Mouse (Mus musculus): ENCODE measurements at regions not wholly inside any gene's neighbourhood (a gene's known extent, or its start where the extent isn't known, plus 50 kb on each side); places are given as distances from the start of the nearest gene placed in this dataset.
A peak's percentile ranks its signal among the peaks of the same experiment; 100 is the strongest.

DNA sequence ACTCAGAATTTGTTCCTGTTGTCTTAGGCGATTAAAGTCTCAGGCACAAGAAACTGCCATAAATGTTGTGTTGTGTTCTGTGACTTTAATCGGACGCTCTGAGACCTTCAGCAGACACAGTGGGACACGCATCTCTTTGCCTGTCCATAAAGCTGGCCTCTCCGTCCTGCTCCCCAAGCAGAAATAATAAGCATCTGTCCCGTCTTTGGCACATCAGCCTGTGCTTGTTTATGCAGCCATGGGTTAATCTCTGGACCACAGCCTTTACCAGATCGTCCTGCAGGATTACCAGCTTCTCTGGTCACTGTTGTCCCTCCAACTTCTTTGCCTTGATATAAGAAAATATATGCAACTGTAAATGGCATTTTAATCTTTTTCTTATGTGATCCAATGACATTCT is 87.7 kb upstream of the Ret start:
- no peak for DNase-seq (ENCODE audit: low read depth, low spot score)

DNA sequence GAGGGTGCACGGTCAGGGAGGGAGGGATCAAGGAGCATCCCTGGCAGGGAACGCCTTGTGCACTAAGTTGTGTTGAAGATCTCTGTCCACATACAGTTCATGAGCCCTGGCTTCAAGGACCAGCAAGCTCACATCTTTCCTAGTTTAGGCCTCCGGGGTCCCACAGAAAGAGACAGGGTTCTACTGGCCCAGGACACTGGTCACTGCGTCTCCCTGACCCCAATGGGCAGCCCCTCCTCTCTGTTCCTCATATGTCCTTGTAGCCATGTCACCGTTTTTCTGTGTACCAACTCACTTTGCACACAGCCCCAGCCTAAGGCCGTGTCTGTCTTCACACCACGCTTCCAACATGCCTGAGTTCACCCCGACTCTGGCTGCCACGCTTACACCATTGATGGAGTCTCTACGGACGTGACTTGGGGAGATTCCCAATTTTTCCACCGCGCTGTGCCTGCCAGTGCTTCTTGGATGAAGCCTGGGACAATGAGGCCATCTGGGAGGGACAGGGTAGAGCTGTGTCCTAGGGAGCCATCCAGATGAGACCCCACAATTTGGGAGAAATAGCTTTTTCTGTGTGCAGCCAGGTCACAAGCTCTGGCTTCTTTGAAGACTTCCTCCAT is 86.5 kb upstream of the Ret start:
- no peak for DNase-seq (ENCODE audit: low read depth, low spot score)

DNA sequence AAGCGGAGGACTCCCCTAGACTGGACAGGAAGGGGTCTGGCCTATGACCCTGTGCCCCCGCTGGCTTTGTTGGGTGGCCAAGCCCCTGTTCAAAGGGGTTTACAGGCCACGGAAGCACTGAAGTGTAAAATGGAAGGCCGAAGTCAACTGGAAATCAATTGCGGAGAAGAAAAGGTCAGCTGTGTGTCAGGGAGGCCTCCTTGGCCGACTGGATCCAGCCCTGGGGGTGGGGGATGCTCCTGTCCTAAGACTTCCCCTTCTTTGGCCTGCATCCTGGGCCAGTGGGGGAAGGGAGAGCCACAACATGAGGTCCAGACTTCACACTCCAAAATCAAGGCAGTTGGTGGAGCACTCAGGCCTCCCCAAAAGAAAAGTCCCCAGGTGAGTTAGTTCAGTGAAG is 66.4 kb upstream of the Ret start:
- no peak for DNase-seq (ENCODE audit: low read depth, low spot score)

DNA sequence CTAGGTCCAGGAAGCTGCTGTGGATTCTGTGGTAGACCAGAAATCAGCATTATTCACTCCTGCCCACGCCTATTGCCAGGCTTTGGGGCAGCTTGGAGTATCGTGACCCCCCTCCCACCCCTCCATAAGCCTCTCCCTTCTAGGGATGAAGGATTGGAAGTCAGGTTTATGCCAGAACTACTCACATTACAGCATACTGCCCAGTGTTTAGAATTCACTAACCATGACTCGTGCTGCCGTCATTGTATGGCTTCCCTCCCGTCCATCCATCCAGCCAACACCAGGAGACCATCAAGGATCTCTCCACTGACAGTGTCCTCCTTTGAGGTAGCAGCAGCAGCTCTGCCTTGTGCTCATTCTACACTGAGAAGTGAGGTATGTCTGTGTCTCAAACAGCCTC is 62.4 kb upstream of the Ret start:
- peak; percentile 63 for DNase-seq (ENCODE audit: low read depth, low spot score)

DNA sequence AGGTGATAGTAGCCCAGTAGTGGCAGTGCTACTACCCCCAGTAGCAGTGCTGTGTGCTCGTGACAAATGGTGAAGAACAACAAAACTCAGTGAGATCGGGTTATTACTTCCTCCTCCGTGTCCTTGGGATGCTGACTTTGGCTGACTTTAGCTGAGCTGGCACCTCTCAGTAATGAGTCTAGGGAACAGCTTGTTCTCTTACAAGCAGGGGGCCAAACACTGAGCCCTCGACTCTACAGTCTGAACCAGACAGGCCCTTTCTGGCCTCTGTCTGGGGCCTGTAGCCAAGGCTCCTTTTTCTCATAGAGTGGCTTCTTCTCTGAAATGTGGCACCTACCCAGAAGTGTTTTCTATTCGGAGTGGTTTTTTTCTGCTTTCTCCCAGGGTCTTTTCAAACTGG is 57.4 kb upstream of the Ret start:
- no peak for DNase-seq (ENCODE audit: low read depth, low spot score)

DNA sequence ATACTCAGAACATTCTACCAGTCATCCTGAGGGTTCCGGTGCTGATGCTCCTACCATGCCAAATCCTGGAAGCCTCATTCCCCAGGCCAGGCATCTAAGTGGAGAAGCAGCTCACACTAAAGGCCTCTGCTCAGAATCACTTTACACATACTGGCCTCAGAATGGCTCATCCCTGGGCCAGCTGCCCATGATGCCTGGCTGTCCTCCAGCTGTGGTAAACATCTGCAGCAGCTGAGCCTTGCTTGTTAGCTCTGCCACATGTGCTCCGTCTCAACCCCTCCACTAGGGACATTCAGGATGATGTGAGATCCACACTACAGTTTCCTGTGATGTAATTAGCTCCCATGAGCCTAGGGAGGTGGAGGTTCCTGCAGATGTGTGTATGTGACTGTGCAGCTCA is 55.2 kb upstream of the Ret start:
- DNase-seq (ENCODE audit: low read depth, low spot score) = peak; percentile 94

DNA sequence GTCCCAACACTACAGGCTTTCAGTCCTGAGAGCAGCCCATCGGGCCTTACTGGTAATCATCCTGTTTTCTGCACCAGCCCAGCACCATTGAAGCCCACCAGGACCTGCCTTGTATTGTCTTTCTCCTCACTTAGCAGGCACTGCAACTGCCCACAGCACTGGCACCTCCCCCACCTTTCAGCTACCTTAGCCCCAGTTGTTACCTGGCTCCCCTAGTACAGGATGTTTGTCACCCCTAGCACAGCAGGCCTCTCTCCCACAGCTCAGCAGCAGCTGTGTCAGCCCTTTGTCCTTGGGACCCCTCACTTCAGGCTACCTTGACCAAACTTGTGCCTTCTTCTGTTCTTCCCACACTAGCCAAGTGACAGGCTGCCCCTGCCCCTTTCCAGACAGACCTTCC is 53.6 kb upstream of the Ret start:
- DNase-seq (ENCODE audit: low read depth, low spot score) = no peak

DNA sequence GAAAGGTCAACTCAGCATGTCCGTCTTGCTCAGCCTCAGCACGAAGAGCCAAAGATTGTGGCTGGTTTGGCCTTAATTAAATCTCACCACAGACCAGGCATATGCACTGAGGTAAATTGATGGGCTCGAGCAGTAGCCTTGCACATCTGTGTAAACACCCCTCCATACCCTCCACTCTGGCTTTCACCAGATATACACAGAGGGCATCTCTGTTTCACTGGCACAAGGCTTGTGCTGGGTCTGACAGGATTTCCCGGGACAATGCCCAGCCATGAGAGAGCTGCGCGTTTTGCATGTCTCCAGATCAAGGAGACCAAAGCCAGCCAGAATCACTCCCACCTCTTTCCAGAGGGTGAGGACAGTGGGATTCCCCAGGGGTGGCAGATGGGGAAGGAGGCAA is 52.5 kb upstream of the Ret start:
- no peak for DNase-seq (ENCODE audit: low read depth, low spot score)

Measured in 3T3-L1 (cell line).